Mouse (Mus musculus) spleen, adult 2 months (tissue): ENCODE results near the gene Olfr1180. TPM values are rescaled to one million over a fixed set of nuclear protein-coding genes. Genes with fewer than 3 reads are reported as not detected.
"Not testable (repeated sequence)": the region's sequence is repeated elsewhere in the genome, so short reads cannot be mapped to it uniquely, and the experiment has no call there.

ENCODE experiments used
- DNase-seq, 2 experiments: peaks; one replicate each; pipeline versions ENCODE4 v3.0.0 to v3.0.0-alpha.2; 2012 to 2021; ENCODE audit warnings: low spot score in 2 of 2, low read depth in 1 of 2
- H3K27ac ChIP-seq: fragments of 200-500 bp; 2 replicates; pipeline ENCODE4 v1.5.1; 2012; ENCODE audit warnings: low read length, inconsistent platforms; ENCODE audit not compliant: insufficient read depth
- H3K27me3 ChIP-seq: fragments of 200-500 bp; 2 replicates; pipeline ENCODE4 v1.6.1; 2012; ENCODE audit warnings: mild to moderate bottlenecking, moderate library complexity, low read length, inconsistent platforms; ENCODE audit not compliant: control insufficient read depth, insufficient read depth
- H3K36me3 ChIP-seq: fragments of 200-500 bp; 2 replicates; pipeline ENCODE4 v1.6.1; 2012; ENCODE audit warnings: mild to moderate bottlenecking, low read length, inconsistent platforms; ENCODE audit not compliant: control insufficient read depth, insufficient read depth
- H3K4me1 ChIP-seq: fragments of 200-500 bp; 2 replicates; pipeline ENCODE4 v1.6.1; 2011; ENCODE audit warnings: inconsistent platforms; ENCODE audit not compliant: control insufficient read depth, insufficient read depth, insufficient read length
- H3K4me3 ChIP-seq: fragments of 200-500 bp; 2 replicates; pipeline ENCODE4 v1.5.1; 2011; ENCODE audit warnings: mild to moderate bottlenecking, inconsistent platforms; ENCODE audit not compliant: insufficient read depth, insufficient read length; ENCODE audit errors: extremely low read depth
- CTCF ChIP-seq: fragments of 200-500 bp; IDR thresholded peaks from 2 replicates; pipeline ENCODE4 v1.5.1; 2011; ENCODE audit warnings: mild to moderate bottlenecking, inconsistent platforms; ENCODE audit not compliant: insufficient read depth, insufficient read length, insufficient replicate concordance; ENCODE audit errors: extremely low read depth
- POLR2A ChIP-seq: fragments of 200-500 bp; IDR thresholded peaks from 2 replicates; pipeline ENCODE4 v1.6.1; 2011; ENCODE audit warnings: low read depth, low read length, inconsistent platforms
- WGBS: fragments of 180-500 bp; shearing (Covaris S2); methylation state at CpG from one replicate; pipeline ENCODE4 v1.1.7; 2018; 5-methylcytosine and 5-hydroxymethylcytosine counted together
- polyA plus RNA-seq: library from polyadenylated mRNA; depleted of rRNA; stranded (reverse); fragments of >200 nt; gene quantifications from 2 replicates; pipeline ENCODE4 v1.2.3, GENCODE M21; 2012; rRNA removed

Olfr1180 gene
- polyA plus RNA-seq = not detected in 2 replicates

DNA sequence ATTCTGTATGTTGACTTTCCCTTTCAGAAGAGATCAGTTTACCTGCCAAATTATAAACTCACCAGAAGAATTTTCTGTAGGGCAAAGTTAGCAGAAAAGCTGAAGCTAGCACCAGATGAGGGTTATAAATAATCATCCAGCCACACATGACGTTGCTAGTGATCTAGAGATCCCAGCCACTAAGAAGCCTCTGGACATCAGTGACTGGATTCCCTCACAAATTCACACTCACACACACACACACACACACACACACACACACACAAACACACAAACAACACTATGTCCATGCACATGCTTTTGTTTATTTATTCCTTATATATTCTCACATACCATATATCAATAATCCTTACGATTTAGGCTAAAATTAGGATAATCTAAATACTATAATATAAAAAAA is at the start of gene Olfr1180:
TSS of gene Olfr1180 (minus strand) at position 101 of the 400 bp plus-strand sequence.
- H3K4me3 ChIP-seq = no peak within 1 kb of the TSS
- H3K4me1 ChIP-seq = no peaks in the 10 kb centered on the region
- no peaks in the 10 kb centered on the region for H3K36me3 ChIP-seq
- 79% methylated on average over 2 of the region's 2 CpGs for WGBS
- no peak within 1 kb of the TSS for H3K27ac ChIP-seq
- DNase-seq = no peak
- H3K27me3 ChIP-seq = no peaks in the 10 kb centered on the region
- TF ChIP-seq CTCF (no peak), POLR2A (no peak)

DNA sequence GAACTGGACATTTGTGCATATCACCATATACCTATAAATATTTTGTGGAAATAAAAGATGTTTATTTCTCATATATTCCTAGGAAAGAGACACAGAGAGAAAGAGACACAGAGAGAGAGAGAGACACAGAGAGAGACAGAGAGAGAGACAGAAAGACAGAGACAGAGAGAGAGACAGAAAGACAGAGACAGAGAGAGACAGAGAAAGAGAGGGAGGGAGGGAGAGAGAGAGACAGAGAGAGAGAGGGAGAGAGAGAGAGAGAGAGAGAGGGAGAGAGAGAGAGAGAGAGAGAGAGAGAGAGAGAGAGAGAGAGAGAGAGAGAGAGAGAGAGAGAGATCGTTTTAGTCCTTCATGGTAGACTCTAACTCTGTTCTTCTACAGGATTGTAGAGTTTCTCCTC is 35.6 kb upstream of the Olfr1180 start, which contains the start of gene Olfr1183:
TSS of gene Olfr1183 (plus strand) at position 301 of the 400 bp plus-strand sequence.
- H3K4me3 ChIP-seq, H3K27me3 ChIP-seq, H3K36me3 ChIP-seq, H3K27ac ChIP-seq, H3K4me1 ChIP-seq, DNase-seq: not testable (repeated sequence)
- 75% methylated on average over 1 of the region's 1 CpGs for WGBS

DNA sequence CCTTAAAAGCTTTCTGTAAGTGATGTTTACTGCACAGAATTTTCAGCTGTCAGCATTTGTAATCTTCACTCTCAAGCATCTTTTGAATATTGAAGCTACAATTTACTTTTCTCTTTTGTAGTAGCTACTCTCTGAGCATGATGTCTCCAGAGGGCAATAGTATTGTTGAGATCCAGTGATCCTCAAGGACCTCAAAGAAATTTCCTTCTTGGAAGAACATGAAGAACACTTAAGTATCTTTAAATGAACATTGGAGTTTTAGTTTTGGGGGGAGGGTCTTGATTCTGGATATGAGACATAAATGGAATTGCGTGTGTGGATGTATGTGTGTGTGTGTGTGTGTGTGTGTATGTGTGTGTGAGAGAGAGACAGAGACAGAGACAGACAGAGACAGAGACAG is 30.1 kb upstream of the Olfr1180 start, which contains the start of gene Gm13757:
TSS of gene Gm13757 (minus strand) at position 101 of the 400 bp plus-strand sequence.
- Histone ChIP-seq H3K27ac (no peak within 1 kb of the TSS), H3K4me1 (no peaks in the 10 kb centered on the region), H3K4me3 (no peak within 1 kb of the TSS), H3K36me3 (no peaks in the 10 kb centered on the region), H3K27me3 (no peaks in the 10 kb centered on the region)
- TF ChIP-seq POLR2A = no peak
- no peak for DNase-seq
- 90% methylated on average over 1 of the region's 1 CpGs for whole genome bisulfite sequencing

DNA sequence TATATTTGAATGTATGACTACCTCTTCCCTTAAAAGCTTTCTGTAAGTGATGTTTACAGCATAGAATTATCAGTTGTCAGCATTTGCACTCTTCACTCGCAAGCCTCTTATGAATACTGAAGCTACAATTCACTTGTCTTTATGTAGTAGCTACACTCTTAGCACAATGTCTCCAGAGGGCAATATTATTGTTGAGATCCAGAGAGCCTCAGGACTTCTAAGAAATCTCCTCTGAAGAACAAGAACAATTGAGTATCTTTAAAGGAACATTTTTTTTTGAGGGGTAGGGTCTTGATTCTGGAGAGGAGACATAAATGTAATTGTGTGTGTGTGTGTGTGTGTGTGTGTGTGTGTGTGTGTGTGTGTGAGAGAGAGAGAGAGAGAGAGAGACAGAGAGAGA is 7.1 kb upstream of the Olfr1180 start, which contains the start of gene Olfr1181:
TSS of gene Olfr1181 (minus strand) at position 101 of the 400 bp plus-strand sequence.
- TF ChIP-seq CTCF (no peak), POLR2A (no peak)
- Histone ChIP-seq H3K4me1 (no peaks in the 10 kb centered on the region), H3K27ac (no peak within 1 kb of the TSS), H3K4me3 (no peak within 1 kb of the TSS), H3K36me3 (no peaks in the 10 kb centered on the region), H3K27me3 (no peaks in the 10 kb centered on the region)
- DNase-seq = no peak
- 77% methylated on average over 1 of the region's 1 CpGs for WGBS

DNA sequence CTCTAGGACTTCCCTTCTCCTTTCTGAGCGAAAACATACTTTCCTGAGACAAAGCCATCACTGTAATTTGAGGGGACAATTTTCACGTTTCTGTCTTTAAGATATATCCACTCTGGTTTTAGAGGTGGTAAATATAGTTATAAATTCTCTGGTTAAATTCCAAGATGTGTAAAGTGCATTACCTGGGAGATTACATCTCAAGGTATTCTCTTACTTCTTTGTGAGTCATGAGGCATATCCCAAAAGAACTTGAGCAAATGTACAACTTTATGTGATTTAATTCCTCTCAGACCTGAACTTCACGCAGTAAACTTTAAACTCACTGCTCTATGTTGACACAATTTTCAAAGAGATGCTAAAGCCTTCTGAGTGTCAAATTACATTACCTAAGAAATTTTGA is 12.6 kb downstream of the Olfr1180 start, which contains the start of gene Olfr1179:
TSS of gene Olfr1179 (minus strand) at position 101 of the 400 bp plus-strand sequence.
- TF ChIP-seq CTCF (no peak), POLR2A (no peak)
- no peak within 1 kb of the TSS for H3K27ac ChIP-seq
- H3K4me3 ChIP-seq = no peak within 1 kb of the TSS
- WGBS = 80% methylated on average over 3 of the region's 3 CpGs
- no peaks in the 10 kb centered on the region for H3K4me1 ChIP-seq
- no peaks in the 10 kb centered on the region for H3K27me3 ChIP-seq
- DNase-seq = no peak
- no peaks in the 10 kb centered on the region for H3K36me3 ChIP-seq

DNA sequence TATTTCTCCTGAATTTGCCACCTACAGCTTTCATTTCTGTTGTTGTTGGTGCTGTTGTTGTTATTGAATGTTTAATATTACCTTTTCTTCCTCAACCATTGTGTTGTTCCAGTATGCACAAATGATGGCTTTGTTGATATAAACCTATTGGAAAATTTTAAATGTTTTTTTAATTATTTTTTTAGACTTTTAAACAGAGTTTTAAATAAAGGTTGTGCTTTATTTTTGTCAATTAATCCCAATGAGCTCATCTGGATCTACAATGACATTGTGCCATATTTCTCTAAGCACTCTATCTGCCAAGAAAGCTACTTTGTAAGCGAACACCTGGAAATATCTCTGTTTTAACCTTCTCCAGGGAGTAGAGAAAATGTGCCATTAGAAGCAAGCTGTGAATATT is 32.2 kb downstream of the Olfr1180 start, which contains the start of gene Olfr1178:
TSS of gene Olfr1178 (plus strand) at position 301 of the 400 bp plus-strand sequence.
- 89% methylated on average over 1 of the region's 1 CpGs for WGBS
- no peaks in the 10 kb centered on the region for H3K36me3 ChIP-seq
- no peaks in the 10 kb centered on the region for H3K27me3 ChIP-seq
- no peak for TF ChIP-seq CTCF
- TF ChIP-seq POLR2A = no peak
- no peak within 1 kb of the TSS for H3K27ac ChIP-seq
- no peak for DNase-seq
- no peaks in the 10 kb centered on the region for H3K4me1 ChIP-seq
- no peak within 1 kb of the TSS for H3K4me3 ChIP-seq

Other genes with a start within 250 kb of the Olfr1180 start
- gene Olfr1168, start 237.3 kb downstream of the Olfr1180 start, polyA plus RNA-seq = not detected in 2 replicates
- gene Olfr1170, start 190.8 kb downstream of the Olfr1180 start, polyA plus RNA-seq = not detected in 2 replicates
- gene Olfr1173, start 139.3 kb downstream of the Olfr1180 start, polyA plus RNA-seq = not detected in 2 replicates
- gene Olfr1174-ps, start 104.0 kb downstream of the Olfr1180 start, polyA plus RNA-seq = not detected in 2 replicates
- not detected in 2 replicates for gene Olfr1175-ps, start 91.9 kb downstream of the Olfr1180 start, polyA plus RNA-seq
- not detected in 2 replicates for gene Olfr1176, start 82.4 kb downstream of the Olfr1180 start, polyA plus RNA-seq
- not detected in 2 replicates for gene Olfr1177-ps, start 72.7 kb downstream of the Olfr1180 start, polyA plus RNA-seq
- gene Olfr1178, start 32.1 kb downstream of the Olfr1180 start, polyA plus RNA-seq = not detected in 2 replicates
- gene Olfr1179, start 12.7 kb downstream of the Olfr1180 start, polyA plus RNA-seq = not detected in 2 replicates
- not detected in 2 replicates for gene Olfr1181, start 7.0 kb upstream of the Olfr1180 start, polyA plus RNA-seq
- gene Gm13757, start 30.0 kb upstream of the Olfr1180 start, polyA plus RNA-seq = not detected in 2 replicates
- not detected in 2 replicates for gene Olfr1183, start 35.7 kb upstream of the Olfr1180 start, polyA plus RNA-seq
- gene Olfr1184, start 64.4 kb upstream of the Olfr1180 start, polyA plus RNA-seq = not detected in 2 replicates
- gene Olfr1185-ps1, start 74.2 kb upstream of the Olfr1180 start, polyA plus RNA-seq = not detected in 2 replicates
- gene Olfr1186, start 99.4 kb upstream of the Olfr1180 start, polyA plus RNA-seq = not detected in 2 replicates
- not detected in 2 replicates for gene Olfr1188, start 137.8 kb upstream of the Olfr1180 start, polyA plus RNA-seq
- not detected in 2 replicates for gene Olfr1189, start 167.3 kb upstream of the Olfr1180 start, polyA plus RNA-seq
- not detected in 2 replicates for gene Olfr1191-ps1, start 221.4 kb upstream of the Olfr1180 start, polyA plus RNA-seq
- gene Olfr1192-ps1, start 229.4 kb upstream of the Olfr1180 start, polyA plus RNA-seq = not detected in 2 replicates